Mouse (Mus musculus) erythroblast, embryonic 14.5 days (primary cell): ENCODE measurements around the gene Nav3.

Source experiments
- GATA1 ChIP-seq: IDR thresholded peaks from 2 replicates; pipeline ENCODE4 v1.6.1; 2012; ENCODE audit warnings: low read length, inconsistent platforms, mixed read lengths
- TAL1 ChIP-seq: IDR thresholded peaks from 3 replicates; pipeline ENCODE4 v1.6.1; 2012; ENCODE audit warnings: low read length, inconsistent platforms, mixed read lengths

DNA sequence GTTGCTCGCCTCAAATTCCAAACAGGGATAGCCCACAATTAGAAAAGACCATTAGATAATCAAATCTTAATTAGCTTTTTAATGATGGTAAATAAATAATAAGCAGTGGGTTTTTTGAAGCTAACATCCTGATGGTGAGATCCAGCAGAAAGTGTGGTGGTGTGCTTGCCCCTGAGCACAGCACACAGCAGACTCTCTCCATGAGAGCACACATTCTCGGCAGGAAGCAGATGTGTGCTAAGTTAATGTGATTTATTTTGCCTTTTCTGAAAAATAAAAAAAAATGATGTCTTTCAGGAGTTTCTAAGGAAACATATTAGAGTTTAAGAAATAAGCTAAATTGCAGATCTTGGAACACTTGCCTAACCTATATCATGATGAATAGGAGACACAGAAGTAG is 531.9 kb downstream of the Nav3 start:
- TF ChIP-seq GATA1 (no peak), TAL1 (no peak)
